Mouse (Mus musculus) left cerebral cortex, postnatal 36 days (tissue): ENCODE data around the gene Rfx2. TPM values are rescaled to one million over a fixed set of nuclear protein-coding genes. Genes with fewer than 3 reads are reported as not detected.

Experiments used
- total RNA-seq, 2 experiments: library from RNA; stranded (reverse); gene quantifications; 2 replicates each; pipeline ENCODE4 v1.2.3; 2021

The Rfx2 gene
- total RNA-seq, 2 experiments from 2014 or later = 2.7 to 2.9 TPM

Other genes starting within 250 kb of the Rfx2 start
- gene Safb2, start 246.4 kb downstream of the Rfx2 start, total RNA-seq = 100 to 1,000 TPM in 1 of 2 experiments, 10 to 100 TPM in 1; 73.4 to 145 TPM
- gene Safb, start 246.2 kb downstream of the Rfx2 start, total RNA-seq = 100 to 1,000 TPM; 126 to 182 TPM
- gene 2410015M20Rik, start 221.2 kb downstream of the Rfx2 start, total RNA-seq = 100 to 1,000 TPM; 120 to 139 TPM
- gene Rpl36, start 217.6 kb downstream of the Rfx2 start, total RNA-seq = 100 to 1,000 TPM; 343 to 401 TPM
- gene Lonp1, start 204.1 kb downstream of the Rfx2 start, total RNA-seq = 10 to 100 TPM; 62.7 to 64.1 TPM
- gene Catsperd, start 202.9 kb downstream of the Rfx2 start, total RNA-seq = under 1 TPM; 0.57 to 0.91 TPM
- 10 to 100 TPM; 96.3 to 99.5 TPM for gene Ranbp3, start 157.7 kb downstream of the Rfx2 start, total RNA-seq
- 100 to 1,000 TPM; 190 to 237 TPM for gene Ndufa11, start 113.2 kb downstream of the Rfx2 start, total RNA-seq
- 10 to 100 TPM; 13.7 to 14.9 TPM for gene Vmac, start 113.0 kb downstream of the Rfx2 start, total RNA-seq
- 1 to 10 TPM; 5.9 to 7.3 TPM for gene Nrtn, start 73.5 kb downstream of the Rfx2 start, total RNA-seq
- gene Dus3l, start 66.3 kb downstream of the Rfx2 start, total RNA-seq = 10 to 100 TPM; 57.6 to 75.6 TPM
- gene Prr22, start 60.8 kb downstream of the Rfx2 start, total RNA-seq = 1 to 10 TPM; 1.2 to 1.3 TPM
- gene Acsbg2, start 43.4 kb upstream of the Rfx2 start, total RNA-seq = not detected
- gene 1700061G19Rik, start 44.5 kb upstream of the Rfx2 start, total RNA-seq = under 1 TPM in 1 of 2 experiments, not detected in 1; 0.14 TPM
- 10 to 100 TPM; 69.3 to 82.4 TPM for gene Mllt1, start 104.4 kb upstream of the Rfx2 start, total RNA-seq
- gene Acer1, start 151.1 kb upstream of the Rfx2 start, total RNA-seq = not detected
- gene Clpp, start 159.3 kb upstream of the Rfx2 start, total RNA-seq = 10 to 100 TPM; 66.6 to 68.3 TPM
- gene Alkbh7, start 166.3 kb upstream of the Rfx2 start, total RNA-seq = 10 to 100 TPM; 20.5 to 26.2 TPM
- gene Pspn, start 169.0 kb upstream of the Rfx2 start, total RNA-seq = not detected
- gene Gtf2f1, start 180.3 kb upstream of the Rfx2 start, total RNA-seq = 10 to 100 TPM; 63.4 to 65.3 TPM
- under 1 TPM; 0.27 to 0.34 TPM for gene Gm17949, start 180.5 kb upstream of the Rfx2 start, total RNA-seq
- 100 to 1,000 TPM; 106 to 112 TPM for gene Khsrp, start 200.5 kb upstream of the Rfx2 start, total RNA-seq
- not detected for gene Slc25a41, start 210.6 kb upstream of the Rfx2 start, total RNA-seq
- gene Crb3, start 228.1 kb upstream of the Rfx2 start, total RNA-seq = 1 to 10 TPM in 1 of 2 experiments, under 1 TPM in 1; 0.32 to 1.3 TPM
- 100 to 1,000 TPM; 347 to 354 TPM for gene Slc25a23, start 228.8 kb upstream of the Rfx2 start, total RNA-seq
- 1 to 10 TPM; 1.7 to 2.5 TPM for gene Dennd1c, start 247.5 kb upstream of the Rfx2 start, total RNA-seq